Mouse (Mus musculus) E14TG2a.4 (cell line): ENCODE data around the gene Cebpg.

Experiments used
- CTCF ChIP-seq: conservative IDR thresholded peaks from 2 replicates; pipeline ENCODE4 v1.5.1; 2014; ENCODE audit warnings: low read length
- NANOG ChIP-seq: IDR thresholded peaks from 2 replicates; pipeline ENCODE4 v1.6.1; 2014; ENCODE audit warnings: borderline replicate concordance, low read length, mixed read lengths

GRCm38 (mm10) chr7:35098777-35099176, 42.4 kb upstream of the Cebpg start:
- TF ChIP-seq CTCF (no peak), NANOG (no peak)
